Mouse (Mus musculus): ENCODE measurements around the gene Ankmy1. TPM values are rescaled to one million over a fixed set of nuclear protein-coding genes. Genes with fewer than 3 reads are reported as not detected.
A peak's percentile ranks its signal among the peaks of the same experiment; 100 is the strongest.

Ankmy1 gene
- polyA plus RNA-seq, 1 experiment from 2014 or later = 0.20 TPM

GRCm38 (mm10) chr1:92832011-92833010, 70.4 kb downstream of the Ankmy1 start:
- Histone ChIP-seq H3K4me3 (peak overlapping the region; percentile 65), H3K4me1 (peaks cover 35% of the 10 kb centered on the region), H3K4me2 (peak overlapping the region; percentile 88), H3K27ac (peak overlapping the region; percentile 93), H3K36me3 (no peaks in the 10 kb centered on the region; the same call in 1 of the 2 replicates), H3K9ac (peak overlapping the region; percentile 83), H3K9me3 (no peaks in the 10 kb centered on the region), H3K27me3 (no peaks in the 10 kb centered on the region)
- no peak for ATAC-seq (ENCODE audit: insufficient number of reproducible peaks, low FRiP score, low TSS enrichment, low read depth)
- under 1% methylated on average over 60 of the region's 62 CpGs for WGBS

- peak within 1 kb of the TSS; percentile 93 for H3K27ac ChIP-seq
- no peaks in the 10 kb centered on the region for H3K9me3 ChIP-seq
- no peaks in the 10 kb centered on the region for H3K27me3 ChIP-seq
- H3K4me1 ChIP-seq = peaks cover 30% of the 10 kb centered on the region
- peak within 1 kb of the TSS; percentile 83 for H3K9ac ChIP-seq
- H3K4me2 ChIP-seq = peak within 1 kb of the TSS; percentile 88
- peak; percentile 84 for ATAC-seq (ENCODE audit: insufficient number of reproducible peaks, low FRiP score, low TSS enrichment, low read depth)
- WGBS = under 1% methylated on average over 55 of the region's 99 CpGs
- H3K36me3 ChIP-seq = no peaks in the 10 kb centered on the region; the same call in 1 of the 2 replicates
- peak within 1 kb of the TSS; percentile 65 for H3K4me3 ChIP-seq
Measured at GRCm38 (mm10) chr1:92831188-92832001, 71.3 kb downstream of the Ankmy1 start, which contains the start of gene Gpc1. Gene Gpc1, plus strand, starts transcription at chr1:92831645.

- H3K4me2 ChIP-seq = peak overlapping the region; percentile 88
- H3K9ac ChIP-seq = no peak overlapping the region
- H3K36me3 ChIP-seq = no peaks in the 10 kb centered on the region; the same call in 1 of the 2 replicates
- H3K4me3 ChIP-seq = peak overlapping the region; percentile 65
- WGBS = 4% methylated on average over 13 of the region's 13 CpGs
- H3K4me1 ChIP-seq = peaks cover 30% of the 10 kb centered on the region
- no peaks in the 10 kb centered on the region for H3K9me3 ChIP-seq
- ATAC-seq (ENCODE audit: insufficient number of reproducible peaks, low FRiP score, low TSS enrichment, low read depth) = no peak
- H3K27me3 ChIP-seq = no peaks in the 10 kb centered on the region
- H3K27ac ChIP-seq = peak overlapping the region; percentile 93
Measured at GRCm38 (mm10) chr1:92830626-92831187, 72.0 kb downstream of the Ankmy1 start.

GRCm38 (mm10) chr1:92815756-92816294, 86.9 kb downstream of the Ankmy1 start:
- no peaks in the 10 kb centered on the region for H3K9me3 ChIP-seq
- no peaks in the 10 kb centered on the region for H3K36me3 ChIP-seq
- H3K4me3 ChIP-seq = no peak overlapping the region
- 62% methylated on average over 5 of the region's 5 CpGs for WGBS
- ATAC-seq (ENCODE audit: insufficient number of reproducible peaks, low FRiP score, low TSS enrichment, low read depth) = peak; percentile 41; the same call in 1 of the 2 replicates
- peak overlapping the region; percentile 84 for H3K27ac ChIP-seq
- no peaks in the 10 kb centered on the region for H3K27me3 ChIP-seq
- no peak overlapping the region for H3K9ac ChIP-seq
- no peak overlapping the region for H3K4me2 ChIP-seq
- H3K4me1 ChIP-seq = peaks cover 18% of the 10 kb centered on the region

- ATAC-seq (ENCODE audit: insufficient number of reproducible peaks, low FRiP score, low TSS enrichment, low read depth) = no peak
Measured at GRCm38 (mm10) chr1:92815100-92815499, 87.6 kb downstream of the Ankmy1 start.

GRCm38 (mm10) chr1:92814319-92814718, 88.4 kb downstream of the Ankmy1 start:
- Histone ChIP-seq H3K9ac (no peak overlapping the region), H3K4me3 (no peak overlapping the region), H3K4me2 (no peak overlapping the region), H3K27ac (peak overlapping the region; percentile 84; the same call in 1 of the 2 replicates), H3K36me3 (no peaks in the 10 kb centered on the region), H3K27me3 (no peaks in the 10 kb centered on the region), H3K9me3 (no peaks in the 10 kb centered on the region), H3K4me1 (peaks cover 18% of the 10 kb centered on the region)
- ATAC-seq (ENCODE audit: insufficient number of reproducible peaks, low FRiP score, low TSS enrichment, low read depth) = no peak
- WGBS = 22% methylated on average over 5 of the region's 5 CpGs

More at GRCm38 (mm10) chr1:92815100-92815499, 87.6 kb downstream of the Ankmy1 start:
- Histone ChIP-seq H3K4me1 (peaks cover 18% of the 10 kb centered on the region), H3K4me3 (no peak overlapping the region), H3K9me3 (no peaks in the 10 kb centered on the region), H3K36me3 (no peaks in the 10 kb centered on the region), H3K27me3 (no peaks in the 10 kb centered on the region), H3K9ac (no peak overlapping the region), H3K27ac (peak overlapping the region; percentile 84), H3K4me2 (no peak overlapping the region)
- 37% methylated on average over 9 of the region's 9 CpGs for WGBS

MicroRNAs encoded within 50 kb of the gene (microRNA counts, 519-probe panel; counts per million panel counts)
- 3,036 counts per million, percentile 70 among the panel's probes with 10 or more counts for microRNA mmu-miR-149

Small RNAs within 50 kb of the gene (microRNA-seq; reads per million reads assigned to microRNA genes)
- 4,883 reads per million, percentile 90 among the genes with 10 or more reads in this experiment for gene Mir149

Other genes starting within 250 kb of the Ankmy1 start
- 73.6 and 80.7 TPM in 2 replicates for gene Gpc1, start 71.3 kb downstream of the Ankmy1 start, polyA plus RNA-seq (2015; fragmentation: Nextera tagmentation; extraction: Ambion mirVana)
- 9.8 and 11.7 TPM in 2 replicates for gene Dusp28, start 4.1 kb upstream of the Ankmy1 start, polyA plus RNA-seq (2015; fragmentation: Nextera tagmentation; extraction: Ambion mirVana)
- 37.7 and 44.7 TPM in 2 replicates for gene Rnpepl1, start 7.9 kb upstream of the Ankmy1 start, polyA plus RNA-seq (2015; fragmentation: Nextera tagmentation; extraction: Ambion mirVana)
- 29.1 and 29.9 TPM in 2 replicates for gene Capn10, start 31.5 kb upstream of the Ankmy1 start, polyA plus RNA-seq (2015; fragmentation: Nextera tagmentation; extraction: Ambion mirVana)
- gene Gpr35, start 48.0 kb upstream of the Ankmy1 start, polyA plus RNA-seq (2015; fragmentation: Nextera tagmentation; extraction: Ambion mirVana) = 1.8 and 2.5 TPM in 2 replicates
- not detected in 2 replicates for gene Aqp12, start 103.4 kb upstream of the Ankmy1 start, polyA plus RNA-seq (2015; fragmentation: Nextera tagmentation; extraction: Ambion mirVana)
- gene Kif1a, start 199.0 kb upstream of the Ankmy1 start, polyA plus RNA-seq (2015; fragmentation: Nextera tagmentation; extraction: Ambion mirVana) = 18.7 and 19.1 TPM in 2 replicates
- gene Agxt, start 232.3 kb upstream of the Ankmy1 start, polyA plus RNA-seq (2015; fragmentation: Nextera tagmentation; extraction: Ambion mirVana) = not detected in 2 replicates